Mouse (Mus musculus) neural tube, embryonic 14.5 days (tissue): ENCODE results near the gene Wdtc1. TPM values are rescaled to one million over a fixed set of nuclear protein-coding genes. Genes with fewer than 3 reads are reported as not detected.

Source experiments
- ATAC-seq: fragments of 200-750 bp; cut with Nextera tagmentation; 2 replicates; pipeline ENCODE4 v1.8.0; 2017; ENCODE audit warnings: low read depth, mild to moderate bottlenecking, moderate TSS enrichment, moderate library complexity
- H3K27ac ChIP-seq: fragments of 300-500 bp; sonication (generic); 2 replicates; pipeline ENCODE4 v1.5.1; 2014; ENCODE audit warnings: low read depth, mild to moderate bottlenecking, control low read depth, low read length, moderate library complexity, mixed read lengths
- H3K27me3 ChIP-seq: fragments of 300-500 bp; sonication (generic); 2 replicates; pipeline ENCODE4 v1.6.1; 2014; ENCODE audit warnings: low read length; ENCODE audit not compliant: control insufficient read depth, insufficient read depth
- H3K36me3 ChIP-seq: fragments of 300-500 bp; sonication (generic); 2 replicates; pipeline ENCODE4 v1.6.1; 2014; ENCODE audit warnings: low read length, mixed read lengths; ENCODE audit not compliant: control insufficient read depth, insufficient read depth
- H3K4me1 ChIP-seq: fragments of 300-500 bp; sonication (generic); 2 replicates; pipeline ENCODE4 v1.6.1; 2014; ENCODE audit warnings: low read length; ENCODE audit not compliant: control insufficient read depth, insufficient read depth
- H3K4me2 ChIP-seq: fragments of 300-500 bp; sonication (generic); 2 replicates; pipeline ENCODE4 v1.6.1; 2014; ENCODE audit warnings: mild to moderate bottlenecking, low read depth, low read length, control low read depth
- H3K4me3 ChIP-seq: fragments of 300-500 bp; sonication (generic); 2 replicates; pipeline ENCODE4 v1.5.1; 2014; ENCODE audit warnings: low read depth, low read length, control low read depth, mixed read lengths
- H3K9ac ChIP-seq: fragments of 300-500 bp; sonication (generic); replicated peaks from 2 replicates; pipeline ENCODE4 v1.6.1; 2014; ENCODE audit warnings: low read depth, mild to moderate bottlenecking, control low read depth, low read length, mixed read lengths
- H3K9me3 ChIP-seq: fragments of 300-500 bp; sonication (generic); 2 replicates; pipeline ENCODE4 v1.6.1; 2016; ENCODE audit warnings: low read length; ENCODE audit not compliant: control insufficient read depth
- WGBS: fragments of 180-500 bp; shearing (Covaris S2); extraction: QIAGEN DNeasy Blood & Tissue Kit; methylation state at CpG from one replicate; pipeline ENCODE4 v1.1.7; 2014; 5-methylcytosine and 5-hydroxymethylcytosine counted together
- microRNA-seq: library from miRNA; unstranded; fragments of <30 nt; microRNA quantifications from one replicate; pipeline ENCODE4, GENCODE M21; 2016
- polyA plus RNA-seq: library from polyadenylated mRNA; unstranded; fragments of >200 nt; fragmentation: Nextera tagmentation; extraction: Ambion mirVana; gene quantifications from 2 replicates; pipeline ENCODE4 v1.2.1, GENCODE M21; 2014

Gene Wdtc1
- polyA plus RNA-seq, 1 experiment from 2014 or later, result 22.3 TPM

GRCm38 (mm10) chr4:133244289-133244688, 109.0 kb downstream of the Wdtc1 start:
- Histone ChIP-seq H3K9me3 (no peaks in the 10 kb centered on the region), H3K9ac (no peak overlapping the region)

GRCm38 (mm10) chr4:133243538-133243937, 109.7 kb downstream of the Wdtc1 start:
- no peak overlapping the region for H3K27ac ChIP-seq
- H3K4me1 ChIP-seq, result no peaks in the 10 kb centered on the region
- H3K4me3 ChIP-seq, result no peak overlapping the region
- peaks cover 27% of the 10 kb centered on the region for H3K27me3 ChIP-seq
- H3K4me2 ChIP-seq, result no peak overlapping the region
- WGBS, result 35% methylated on average over 13 of the region's 13 CpGs
- H3K36me3 ChIP-seq, result no peaks in the 10 kb centered on the region
- no peaks in the 10 kb centered on the region for H3K9me3 ChIP-seq
- no peak for ATAC-seq
- H3K9ac ChIP-seq, result no peak overlapping the region

More at GRCm38 (mm10) chr4:133244289-133244688, 109.0 kb downstream of the Wdtc1 start:
- no peak overlapping the region for H3K4me2 ChIP-seq
- peaks cover 27% of the 10 kb centered on the region for H3K27me3 ChIP-seq
- H3K27ac ChIP-seq, result no peak overlapping the region
- no peak for ATAC-seq
- H3K4me3 ChIP-seq, result no peak overlapping the region
- 94% methylated on average over 1 of the region's 1 CpGs for WGBS
- no peaks in the 10 kb centered on the region for H3K36me3 ChIP-seq
- no peaks in the 10 kb centered on the region for H3K4me1 ChIP-seq

DNA sequence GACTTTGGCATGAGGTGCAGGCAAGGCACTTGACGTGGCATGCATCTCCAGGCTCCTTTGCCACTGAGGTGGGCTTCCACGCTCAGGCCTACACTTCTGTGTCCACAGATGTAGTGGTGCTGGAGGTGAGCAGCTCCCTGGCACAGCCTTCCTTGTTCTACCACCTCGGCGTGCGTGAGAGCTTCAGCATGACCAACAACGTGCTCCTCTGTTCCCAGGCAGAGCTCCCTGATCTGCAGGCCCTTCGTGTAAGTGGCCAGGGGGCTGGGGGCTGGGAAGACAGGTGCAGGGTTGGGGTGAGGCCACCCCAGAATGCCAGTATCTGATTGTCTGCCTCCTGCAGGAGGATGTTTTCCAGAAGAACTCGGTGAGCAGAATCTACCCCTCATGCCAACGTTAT, 110.6 kb downstream of the Wdtc1 start:
- WGBS, result 54% methylated on average over 9 of the region's 9 CpGs

More for the DNA sequence above, 110.6 kb downstream of the Wdtc1 start:
- no peak overlapping the region for H3K4me3 ChIP-seq
- H3K4me2 ChIP-seq, result no peak overlapping the region
- no peak overlapping the region for H3K27ac ChIP-seq
- H3K4me1 ChIP-seq, result no peaks in the 10 kb centered on the region
- H3K9me3 ChIP-seq, result no peaks in the 10 kb centered on the region
- ATAC-seq, result no peak
- peaks cover 27% of the 10 kb centered on the region for H3K27me3 ChIP-seq
- H3K9ac ChIP-seq, result no peak overlapping the region
- no peaks in the 10 kb centered on the region for H3K36me3 ChIP-seq

Small RNA genes lying within 50 kb of the gene (microRNA-seq; reads per million reads assigned to microRNA genes)
- not detected for gene Mir5122

Other genes with a start within 250 kb of the Wdtc1 start
- 18.5 and 19.6 TPM in 2 replicates for gene Wasf2, start 223.0 kb downstream of the Wdtc1 start, polyA plus RNA-seq
- gene Cd164l2, start 141.3 kb downstream of the Wdtc1 start, polyA plus RNA-seq, result 0.82 and 2.0 TPM in 2 replicates
- 2.4 and 2.5 TPM in 2 replicates for gene Gpr3, start 140.9 kb downstream of the Wdtc1 start, polyA plus RNA-seq
- 2.6 and 2.9 TPM in 2 replicates for gene Map3k6, start 112.7 kb downstream of the Wdtc1 start, polyA plus RNA-seq
- 0.12 and 0.21 TPM in 2 replicates for gene Sytl1, start 90.4 kb downstream of the Wdtc1 start, polyA plus RNA-seq
- 114 and 118 TPM in 2 replicates for gene Tmem222, start 75.7 kb downstream of the Wdtc1 start, polyA plus RNA-seq
- 8.0 and 9.7 TPM in 2 replicates for gene Slc9a1, start 16.2 kb upstream of the Wdtc1 start, polyA plus RNA-seq
- gene Tent5b, start 126.7 kb upstream of the Wdtc1 start, polyA plus RNA-seq, result 0.18 TPM in 1 of 2 replicates, not detected in the other
- 9.5 and 11.2 TPM in 2 replicates for gene Trnp1, start 145.1 kb upstream of the Wdtc1 start, polyA plus RNA-seq
- 0.20 and 0.58 TPM in 2 replicates for gene Kdf1, start 165.5 kb upstream of the Wdtc1 start, polyA plus RNA-seq
- gene Nudc, start 192.5 kb upstream of the Wdtc1 start, polyA plus RNA-seq, result 180 and 192 TPM in 2 replicates
- not detected in 2 replicates for gene Nr0b2, start 199.9 kb upstream of the Wdtc1 start, polyA plus RNA-seq
- 6.4 and 6.7 TPM in 2 replicates for gene Gpatch3, start 221.3 kb upstream of the Wdtc1 start, polyA plus RNA-seq
- 17.0 and 18.8 TPM in 2 replicates for gene Gpn2, start 230.9 kb upstream of the Wdtc1 start, polyA plus RNA-seq
- 1.4 TPM in 2 replicates for gene Sfn, start 248.7 kb upstream of the Wdtc1 start, polyA plus RNA-seq